Mouse (Mus musculus) limb, embryonic 12.5 days (tissue): ENCODE results near the gene Cyp4a30b. TPM values are rescaled to one million over a fixed set of nuclear protein-coding genes. Genes with fewer than 3 reads are reported as not detected.

Experiments used
- polyA plus RNA-seq: library from polyadenylated mRNA; unstranded; fragments of >200 nt; fragmentation: Nextera tagmentation; extraction: Ambion mirVana; gene quantifications from 2 replicates; pipeline ENCODE4 v1.2.1, GENCODE M21; 2016

The Cyp4a30b gene
- polyA plus RNA-seq, 1 experiment from 2014 or later: not detected

Other genes with a start within 250 kb of the Cyp4a30b start
- gene Cyp4a29, start 210.5 kb upstream of the Cyp4a30b start, polyA plus RNA-seq: not detected in 2 replicates
- not detected in 2 replicates for gene Cyp4a12a, start 153.6 kb upstream of the Cyp4a30b start, polyA plus RNA-seq
- gene Cyp4a12b, start 41.0 kb upstream of the Cyp4a30b start, polyA plus RNA-seq: not detected in 2 replicates
- gene Cyp4a14, start 43.5 kb downstream of the Cyp4a30b start, polyA plus RNA-seq: not detected in 2 replicates
- not detected in 2 replicates for gene Cyp4a10, start 65.7 kb downstream of the Cyp4a30b start, polyA plus RNA-seq
- not detected in 2 replicates for gene Cyp4a31, start 111.0 kb downstream of the Cyp4a30b start, polyA plus RNA-seq
- gene Cyp4a32, start 148.4 kb downstream of the Cyp4a30b start, polyA plus RNA-seq: not detected in 2 replicates
- not detected in 2 replicates for gene Cyp4b1, start 195.1 kb downstream of the Cyp4a30b start, polyA plus RNA-seq